Mouse (Mus musculus) megakaryocyte, embryonic 14.5 days (primary cell): ENCODE results near the gene Sstr2.

ENCODE experiments used
- FLI1 ChIP-seq: IDR thresholded peaks from 2 replicates; pipeline ENCODE4 v1.6.1; 2012; ENCODE audit warnings: low read length, inconsistent platforms, mixed read lengths
- GATA1 ChIP-seq: IDR thresholded peaks from 3 replicates; pipeline ENCODE4 v1.6.1; 2012; ENCODE audit warnings: mixed read lengths, low read length, inconsistent platforms, borderline replicate concordance

DNA sequence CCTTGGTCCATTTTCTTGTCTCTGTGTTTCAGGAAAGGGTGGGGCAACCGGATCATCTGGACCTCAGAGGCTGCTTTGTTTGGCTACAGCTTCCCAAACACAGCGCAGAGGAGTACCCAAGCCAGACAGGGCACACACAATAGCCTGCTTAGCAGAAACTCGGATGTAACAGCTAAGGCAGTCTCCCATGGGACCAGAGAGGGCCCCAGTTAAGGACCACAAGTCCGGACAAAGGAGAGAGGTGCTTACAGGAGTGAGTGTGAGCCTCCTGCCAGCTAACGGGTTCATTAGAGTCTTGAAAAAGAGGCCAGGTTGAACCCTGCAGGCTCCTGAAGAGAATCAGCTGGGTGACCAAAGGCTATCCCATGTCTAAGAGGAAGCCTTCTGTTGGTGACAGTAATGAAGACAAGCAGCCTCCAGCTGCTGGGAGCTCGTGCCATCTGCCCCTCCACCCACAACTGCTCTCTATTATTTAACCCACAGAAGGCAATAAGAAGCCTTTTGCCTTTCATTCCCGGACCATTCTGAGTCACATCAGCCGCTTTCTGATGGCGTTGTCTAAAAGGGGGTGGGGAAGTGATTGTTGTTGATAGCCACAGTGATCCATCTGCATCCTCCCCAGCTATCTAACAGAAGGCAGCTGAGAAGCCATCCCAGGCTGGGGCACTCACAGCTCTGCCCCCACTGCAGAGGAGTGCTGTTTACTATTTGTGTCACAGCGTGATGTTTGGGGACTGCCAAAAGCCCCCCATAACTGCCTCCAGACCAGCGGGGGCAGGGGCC, 35.1 kb upstream of the Sstr2 start:
- TF ChIP-seq GATA1 (no peak), FLI1 (no peak)
